Comparison of ENCODE assay signal across 7 mouse cellular contexts in the genomic region with DNA sequence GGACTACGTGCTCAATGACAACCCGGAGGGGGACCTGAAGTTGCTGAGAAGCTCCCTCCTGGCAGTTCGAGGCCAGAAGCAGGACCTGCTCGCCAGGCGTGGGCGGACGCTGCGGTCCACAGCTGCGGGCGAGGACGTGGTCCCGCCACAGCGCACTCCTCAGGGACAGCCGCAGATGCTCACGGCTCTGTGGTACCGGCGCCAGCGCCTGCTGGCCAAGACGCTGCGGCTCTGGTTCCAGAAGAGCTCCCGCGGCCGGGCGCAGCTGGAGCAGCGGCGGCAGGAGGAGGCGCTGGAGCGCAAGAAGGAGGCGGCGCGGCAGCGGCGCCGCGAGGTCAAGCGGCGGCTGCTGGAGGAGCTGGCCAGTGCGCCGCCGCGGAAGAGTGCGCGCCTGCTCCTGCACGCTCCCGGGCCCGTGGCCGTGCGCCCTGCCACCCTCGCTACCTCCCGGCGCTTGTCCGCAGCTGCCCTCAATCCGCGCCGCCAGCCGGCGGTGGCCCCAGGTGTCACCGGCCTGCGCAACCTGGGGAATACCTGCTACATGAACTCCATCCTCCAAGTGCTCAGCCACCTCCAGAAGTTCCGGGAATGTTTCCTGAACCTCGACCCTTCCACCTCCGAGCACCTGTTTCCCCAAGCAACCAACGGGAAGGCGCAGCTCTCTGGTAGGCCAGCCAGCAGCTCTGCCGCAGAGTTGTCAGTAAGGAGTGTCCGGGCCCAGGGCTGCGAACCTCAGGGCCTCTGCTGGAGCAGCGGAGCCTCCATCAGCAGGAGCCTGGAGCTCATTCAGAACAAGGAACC. TPM values are rescaled to one million over a fixed set of nuclear protein-coding genes. Genes with fewer than 3 reads are reported as not detected.
DNase-seq lines count a peak whose midpoint lies in the region; ATAC-seq and TF ChIP-seq lines count a peak whose summit lies in the region.

No protein-coding gene starts in this region.

- no peaks in the 10 kb centered on the region for H3K9me3 ChIP-seq in hindbrain, embryonic 10.5 days
- H3K9me3 ChIP-seq in stomach, postnatal 0 days (ENCODE audit: control insufficient read depth, low read length): no peaks in the 10 kb centered on the region

- H3K4me2 ChIP-seq in stomach, postnatal 0 days (replicated peaks; ENCODE audit: low read depth): peak overlapping the region; percentile 81

- TF ChIP-seq POLR2A in cerebellum, adult 2 months (IDR thresholded peaks at IDR 0.05; ENCODE audit: borderline replicate concordance, insufficient read depth, low read length): no peak

- peaks cover 26% of the 10 kb centered on the region for H3K36me3 ChIP-seq in hindbrain, embryonic 10.5 days
- no peaks in the 10 kb centered on the region for H3K36me3 ChIP-seq in stomach, postnatal 0 days (ENCODE audit: control insufficient read depth, insufficient read depth, low read length)

- peak overlapping the region; percentile 61 for H3K9ac ChIP-seq in stomach, postnatal 0 days (ENCODE audit: low read length)

- intact Hi-C loops in left cerebral cortex, postnatal 4 days (cut with DNase I): no loop called here

- H3K4me1 ChIP-seq in cerebellum, adult 2 months (ENCODE audit: control insufficient read depth, insufficient read depth, low read length): no peaks in the 10 kb centered on the region; the same call in 1 of the 2 replicates
- H3K4me1 ChIP-seq in hindbrain, embryonic 10.5 days (replicated peaks): peaks cover 34% of the 10 kb centered on the region
- peaks cover 4% of the 10 kb centered on the region for H3K4me1 ChIP-seq in stomach, postnatal 0 days (replicated peaks; ENCODE audit: control insufficient read depth, insufficient read depth)

- WGBS in cerebellum, adult 2 months: 8% methylated on average over 68 of the region's 68 CpGs
- 4% methylated on average over 68 of the region's 68 CpGs for WGBS in hindbrain, embryonic 10.5 days
- 6% methylated on average over 65 of the region's 68 CpGs for WGBS in stomach, postnatal 0 days

- H3K27ac ChIP-seq in cerebellum, adult 2 months (ENCODE audit: insufficient read depth, low read length): no peak overlapping the region
- H3K27ac ChIP-seq in hindbrain, embryonic 10.5 days: peak overlapping the region; percentile 76
- peak overlapping the region; percentile 56 for H3K27ac ChIP-seq in stomach, postnatal 0 days (replicated peaks)

- peak; percentile 80 for ATAC-seq in stomach, postnatal 0 days (ENCODE audit: low FRiP score, low TSS enrichment)

- TF ChIP-seq CTCF in cerebellum, adult 2 months (IDR thresholded peaks at IDR 0.05; ENCODE audit: borderline replicate concordance, insufficient read depth, low read depth, low read length): no peak
- peak; percentile 57 for TF ChIP-seq CTCF in stomach, postnatal 0 days (IDR thresholded peaks at IDR 0.05; ENCODE audit: low read depth)

- no peak for TF ChIP-seq EP300 in stomach, postnatal 0 days (optimal IDR thresholded peaks at IDR 0.05)

- DNase-seq in adrenal gland, adult 2 months: peak; percentile 85
- peak; percentile 46 to 48 for DNase-seq in cerebellum, adult 2 months
- peak; percentile 53 to 54 for DNase-seq in frontal cortex, postnatal 36 days (ENCODE audit: low spot score in 2 of 2)
- DNase-seq in hindbrain, embryonic 10.5 days (ENCODE audit: low spot score): peak; percentile 73
- DNase-seq in left cerebral cortex, postnatal 4 days: peak; percentile 31
- peak; percentile 80 for DNase-seq in mesoderm, embryonic 11.5 days (ENCODE audit: low read depth, low spot score)
- peak; percentile 82 for DNase-seq in stomach, postnatal 0 days (ENCODE audit: low spot score)

- peak overlapping the region; percentile 39 for H3K4me3 ChIP-seq in cerebellum, adult 2 months (replicated peaks; ENCODE audit: insufficient read depth, low read depth, low read length)
- H3K4me3 ChIP-seq in hindbrain, embryonic 10.5 days: peak overlapping the region; percentile 53
- peak overlapping the region; percentile 45 for H3K4me3 ChIP-seq in stomach, postnatal 0 days (ENCODE audit: low read depth, low read length)

- H3K27me3 ChIP-seq in cerebellum, adult 2 months (ENCODE audit: control insufficient read depth, insufficient read depth, low read length): no peaks in the 10 kb centered on the region
- H3K27me3 ChIP-seq in hindbrain, embryonic 10.5 days (ENCODE audit: insufficient read depth, poor library complexity, severe bottlenecking): peaks cover 48% of the 10 kb centered on the region
- H3K27me3 ChIP-seq in stomach, postnatal 0 days (ENCODE audit: control insufficient read depth, insufficient read depth, low read length): no peaks in the 10 kb centered on the region

RNA-seq across cellular contexts. Expression of gene Tomm6, which starts 15.7 kb away (rescaled TPM):
- total RNA-seq in adrenal gland, adult 2 months (2021): 100 to 1,000 TPM; 223 to 242 TPM
- polyA plus RNA-seq in adrenal gland, adult 2 months (2012; rRNA removed): 81.0 and 81.3 TPM in 2 replicates
- polyA plus RNA-seq in cerebellum, adult 2 months (2012; rRNA removed): 148 and 167 TPM in 2 replicates
- polyA plus RNA-seq in hindbrain, embryonic 10.5 days (2016; fragmentation: Nextera tagmentation; extraction: Ambion mirVana): 369 and 408 TPM in 2 replicates
- 100 to 1,000 TPM; 179 to 192 TPM for total RNA-seq in left cerebral cortex, postnatal 4 days (2021)
- polyA plus RNA-seq in stomach, postnatal 0 days (2015; fragmentation: Nextera tagmentation; extraction: Ambion mirVana): 353 and 386 TPM in 2 replicates

RNA-seq across cellular contexts. Expression of gene Frs3, which starts 16.3 kb away (rescaled TPM):
- total RNA-seq in adrenal gland, adult 2 months (2021): 1 to 10 TPM; 2.6 to 6.9 TPM
- 18.6 and 21.6 TPM in 2 replicates for polyA plus RNA-seq in adrenal gland, adult 2 months (2012; rRNA removed)
- polyA plus RNA-seq in cerebellum, adult 2 months (2012; rRNA removed): 46.5 and 51.3 TPM in 2 replicates
- polyA plus RNA-seq in hindbrain, embryonic 10.5 days (2016; fragmentation: Nextera tagmentation; extraction: Ambion mirVana): 9.5 and 12.7 TPM in 2 replicates
- 10 to 100 TPM; 32.4 to 35.4 TPM for total RNA-seq in left cerebral cortex, postnatal 4 days (2021)
- polyA plus RNA-seq in stomach, postnatal 0 days (2015; fragmentation: Nextera tagmentation; extraction: Ambion mirVana): 2.3 and 2.7 TPM in 2 replicates

RNA-seq across cellular contexts. Expression of gene Gm21981, which starts 21.7 kb away (rescaled TPM):
- under 1 TPM; 0.43 to 0.86 TPM for total RNA-seq in adrenal gland, adult 2 months (2021)
- polyA plus RNA-seq in adrenal gland, adult 2 months (2012; rRNA removed): 0.44 and 1.1 TPM in 2 replicates
- 6.6 and 7.0 TPM in 2 replicates for polyA plus RNA-seq in cerebellum, adult 2 months (2012; rRNA removed)
- 0.27 and 0.86 TPM in 2 replicates for polyA plus RNA-seq in hindbrain, embryonic 10.5 days (2016; fragmentation: Nextera tagmentation; extraction: Ambion mirVana)
- total RNA-seq in left cerebral cortex, postnatal 4 days (2021): 1 to 10 TPM; 3.6 to 7.4 TPM
- polyA plus RNA-seq in stomach, postnatal 0 days (2015; fragmentation: Nextera tagmentation; extraction: Ambion mirVana): 0.16 TPM in 1 of 2 replicates, not detected in the other

RNA-seq across cellular contexts. Expression of gene Prickle4, which starts 22.0 kb away (rescaled TPM):
- total RNA-seq in adrenal gland, adult 2 months (2021): 1 to 10 TPM; 3.5 to 3.7 TPM
- 10.6 and 13.7 TPM in 2 replicates for polyA plus RNA-seq in adrenal gland, adult 2 months (2012; rRNA removed)
- polyA plus RNA-seq in cerebellum, adult 2 months (2012; rRNA removed): 1.5 and 2.4 TPM in 2 replicates
- 0.34 and 0.66 TPM in 2 replicates for polyA plus RNA-seq in hindbrain, embryonic 10.5 days (2016; fragmentation: Nextera tagmentation; extraction: Ambion mirVana)
- total RNA-seq in left cerebral cortex, postnatal 4 days (2021): 1 to 10 TPM; 2.4 to 6.8 TPM
- polyA plus RNA-seq in stomach, postnatal 0 days (2015; fragmentation: Nextera tagmentation; extraction: Ambion mirVana): 0.19 and 0.51 TPM in 2 replicates

RNA-seq across cellular contexts. Expression of gene Usp49, which starts 42.0 kb away (rescaled TPM):
- total RNA-seq in adrenal gland, adult 2 months (2021): 1 to 10 TPM; 4.6 to 4.8 TPM
- polyA plus RNA-seq in adrenal gland, adult 2 months (2012; rRNA removed): 5.4 and 6.6 TPM in 2 replicates
- 11.1 and 11.2 TPM in 2 replicates for polyA plus RNA-seq in cerebellum, adult 2 months (2012; rRNA removed)
- 6.7 and 8.4 TPM in 2 replicates for polyA plus RNA-seq in hindbrain, embryonic 10.5 days (2016; fragmentation: Nextera tagmentation; extraction: Ambion mirVana)
- total RNA-seq in left cerebral cortex, postnatal 4 days (2021): 10 to 100 TPM; 23.3 to 26.2 TPM
- polyA plus RNA-seq in stomach, postnatal 0 days (2015; fragmentation: Nextera tagmentation; extraction: Ambion mirVana): 1.9 and 2.1 TPM in 2 replicates

Comparison
In these comparisons a context has a peak if more than half of its experiments do, and no peak if none do; other contexts are left out.
1. DNase-seq: peak in every context shown above with its lines; median percentile 85 in adrenal gland, adult 2 months; 82 in stomach, postnatal 0 days; 80 in mesoderm, embryonic 11.5 days; 73 in hindbrain, embryonic 10.5 days; 54 in frontal cortex, postnatal 36 days; 47 in cerebellum, adult 2 months; 31 in left cerebral cortex, postnatal 4 days.